Mouse (Mus musculus) kidney, embryonic 14.5 days (tissue): ENCODE data around the gene F2rl2. TPM values are rescaled to one million over a fixed set of nuclear protein-coding genes. Genes with fewer than 3 reads are reported as not detected.

ENCODE experiments used
- ATAC-seq: fragments of 200-750 bp; cut with Nextera tagmentation; 2 replicates; pipeline ENCODE4 v1.8.0; 2017; ENCODE audit warnings: moderate number of reproducible peaks, mild to moderate bottlenecking, moderate TSS enrichment, moderate library complexity; ENCODE audit not compliant: low FRiP score, low TSS enrichment
- H3K27ac ChIP-seq: fragments of 300-500 bp; sonication (generic); 2 replicates; pipeline ENCODE4 v1.5.1; 2014; ENCODE audit warnings: low read depth, mild to moderate bottlenecking, low read length, moderate library complexity, mixed read lengths
- H3K27me3 ChIP-seq: fragments of 300-500 bp; sonication (generic); 2 replicates; pipeline ENCODE4 v1.6.1; 2014; ENCODE audit warnings: mild to moderate bottlenecking, low read length; ENCODE audit not compliant: control insufficient read depth, insufficient read depth
- H3K36me3 ChIP-seq: fragments of 300-500 bp; sonication (generic); 2 replicates; pipeline ENCODE4 v1.6.1; 2014; ENCODE audit warnings: low read length, mixed read lengths; ENCODE audit not compliant: control insufficient read depth, insufficient read depth
- H3K4me1 ChIP-seq: fragments of 300-500 bp; sonication (generic); 2 replicates; pipeline ENCODE4 v1.6.1; 2014; ENCODE audit warnings: low read length, mixed read lengths; ENCODE audit not compliant: control insufficient read depth, insufficient read depth
- H3K4me2 ChIP-seq: fragments of 300-500 bp; sonication (generic); replicated peaks from 2 replicates; pipeline ENCODE4 v1.6.1; 2014; ENCODE audit warnings: low read depth, mild to moderate bottlenecking, low read length
- H3K4me3 ChIP-seq: fragments of 300-500 bp; sonication (generic); 2 replicates; pipeline ENCODE4 v1.5.1; 2014; ENCODE audit warnings: mild to moderate bottlenecking, low read length
- H3K9ac ChIP-seq: fragments of 300-500 bp; sonication (generic); 2 replicates; pipeline ENCODE4 v1.6.1; 2014; ENCODE audit warnings: low read depth, mild to moderate bottlenecking, low read length, moderate library complexity
- H3K9me3 ChIP-seq: fragments of 300-500 bp; sonication (generic); 2 replicates; pipeline ENCODE4 v1.6.1; 2016; ENCODE audit warnings: low read length; ENCODE audit not compliant: control insufficient read depth
- WGBS: fragments of 180-500 bp; shearing (Covaris S2); extraction: QIAGEN DNeasy Blood & Tissue Kit; methylation state at CpG from one replicate; pipeline ENCODE4 v1.1.7; 2014; 5-methylcytosine and 5-hydroxymethylcytosine counted together
- polyA plus RNA-seq: library from polyadenylated mRNA; unstranded; fragments of >200 nt; fragmentation: Nextera tagmentation; extraction: Ambion mirVana; gene quantifications from 2 replicates; pipeline ENCODE4 v1.2.1, GENCODE M21; 2014

Gene F2rl2
- polyA plus RNA-seq, 1 experiment from 2014 or later = 0.54 TPM

- no peak overlapping the region for H3K9ac ChIP-seq
- no peak overlapping the region for H3K4me2 ChIP-seq
- H3K27me3 ChIP-seq = no peaks in the 10 kb centered on the region
- H3K9me3 ChIP-seq = no peaks in the 10 kb centered on the region
- ATAC-seq = no peak
- 82% methylated on average over 13 of the region's 13 CpGs for WGBS
- H3K4me3 ChIP-seq = no peak overlapping the region
- no peaks in the 10 kb centered on the region for H3K4me1 ChIP-seq
- no peak overlapping the region for H3K27ac ChIP-seq
- no peaks in the 10 kb centered on the region for H3K36me3 ChIP-seq
Observed at GRCm38 (mm10) chr13:95665644-95666356, 30.9 kb upstream of the F2rl2 start.

- Histone ChIP-seq H3K27ac (no peak overlapping the region), H3K27me3 (no peaks in the 10 kb centered on the region), H3K9ac (no peak overlapping the region), H3K4me2 (no peak overlapping the region), H3K4me3 (no peak overlapping the region), H3K4me1 (no peaks in the 10 kb centered on the region), H3K9me3 (no peaks in the 10 kb centered on the region), H3K36me3 (0 out of 2 replicates have a peak, but pooled peaks cover 2% of the 10 kb centered on the region)
- 0 out of 2 replicates have a peak, but pooled peaks have one; percentile 55 for ATAC-seq
- WGBS = 14% methylated on average over 7 of the region's 7 CpGs
Observed at GRCm38 (mm10) chr13:95667260-95667659, 29.4 kb upstream of the F2rl2 start.

GRCm38 (mm10) chr13:95670534-95670933 lies 26.1 kb upstream of the F2rl2 start:
- Histone ChIP-seq H3K9me3 (no peaks in the 10 kb centered on the region), H3K4me3 (no peak overlapping the region), H3K27ac (no peak overlapping the region), H3K4me2 (no peak overlapping the region), H3K36me3 (0 out of 2 replicates have a peak, but pooled peaks cover 3% of the 10 kb centered on the region), H3K4me1 (no peaks in the 10 kb centered on the region), H3K27me3 (no peaks in the 10 kb centered on the region), H3K9ac (no peak overlapping the region)
- no peak for ATAC-seq
- 90% methylated on average over 5 of the region's 5 CpGs for WGBS

- Histone ChIP-seq H3K9ac (no peak overlapping the region), H3K4me3 (no peak overlapping the region), H3K27ac (no peak overlapping the region), H3K36me3 (0 out of 2 replicates have a peak, but pooled peaks cover 3% of the 10 kb centered on the region), H3K27me3 (no peaks in the 10 kb centered on the region), H3K4me2 (no peak overlapping the region), H3K9me3 (no peaks in the 10 kb centered on the region), H3K4me1 (no peaks in the 10 kb centered on the region)
- no peak; the same call in 1 of the 2 replicates for ATAC-seq
- 88% methylated on average over 9 of the region's 9 CpGs for WGBS
Observed at GRCm38 (mm10) chr13:95671108-95671897, 25.4 kb upstream of the F2rl2 start.

- no peak for ATAC-seq
- WGBS = 91% methylated on average over 7 of the region's 7 CpGs
- H3K27ac ChIP-seq = no peak overlapping the region
- H3K4me3 ChIP-seq = no peak overlapping the region
- H3K4me2 ChIP-seq = no peak overlapping the region
- H3K36me3 ChIP-seq = 0 out of 2 replicates have a peak, but pooled peaks cover 3% of the 10 kb centered on the region
- no peaks in the 10 kb centered on the region for H3K9me3 ChIP-seq
- no peak overlapping the region for H3K9ac ChIP-seq
- H3K4me1 ChIP-seq = no peaks in the 10 kb centered on the region
- no peaks in the 10 kb centered on the region for H3K27me3 ChIP-seq
Observed at GRCm38 (mm10) chr13:95672372-95672771, 24.3 kb upstream of the F2rl2 start.

- Histone ChIP-seq H3K4me2 (no peak overlapping the region), H3K36me3 (no peaks in the 10 kb centered on the region), H3K27ac (no peak overlapping the region), H3K4me1 (no peaks in the 10 kb centered on the region), H3K9ac (no peak overlapping the region), H3K27me3 (no peaks in the 10 kb centered on the region), H3K4me3 (no peak overlapping the region), H3K9me3 (no peaks in the 10 kb centered on the region)
- WGBS = 88% methylated on average over 5 of the region's 5 CpGs
- ATAC-seq = no peak
Observed at GRCm38 (mm10) chr13:95679078-95679477, 17.6 kb upstream of the F2rl2 start.

GRCm38 (mm10) chr13:95679491-95679941 lies 17.1 kb upstream of the F2rl2 start:
- Histone ChIP-seq H3K9me3 (no peaks in the 10 kb centered on the region), H3K4me1 (no peaks in the 10 kb centered on the region), H3K36me3 (no peaks in the 10 kb centered on the region), H3K4me3 (no peak overlapping the region), H3K4me2 (no peak overlapping the region), H3K27ac (no peak overlapping the region), H3K27me3 (no peaks in the 10 kb centered on the region), H3K9ac (no peak overlapping the region)
- ATAC-seq = no peak
- WGBS = 84% methylated on average over 4 of the region's 4 CpGs

GRCm38 (mm10) chr13:95684656-95685244 lies 11.9 kb upstream of the F2rl2 start:
- 87% methylated on average over 9 of the region's 9 CpGs for WGBS
- H3K27me3 ChIP-seq = no peaks in the 10 kb centered on the region
- no peaks in the 10 kb centered on the region for H3K36me3 ChIP-seq
- no peak overlapping the region for H3K4me3 ChIP-seq
- no peak for ATAC-seq
- no peak overlapping the region for H3K4me2 ChIP-seq
- no peak overlapping the region for H3K9ac ChIP-seq
- no peak overlapping the region for H3K27ac ChIP-seq
- H3K9me3 ChIP-seq = no peaks in the 10 kb centered on the region
- H3K4me1 ChIP-seq = no peaks in the 10 kb centered on the region
